Mouse (Mus musculus) layer of hippocampus, postnatal 14 days (tissue): ENCODE results near the gene Atp9a. TPM values are rescaled to one million over a fixed set of nuclear protein-coding genes. Genes with fewer than 3 reads are reported as not detected.

Source experiments
- DNase-seq, 2 experiments: peaks; one replicate each; pipeline ENCODE4 v3.0.0; 2021 to 2022; ENCODE audit warnings: low spot score in 2 of 2, mixed read lengths in 1 of 2
- total RNA-seq, 2 experiments: library from RNA; stranded (reverse); gene quantifications; 2 replicates each; pipeline ENCODE4 v1.2.3; 2021

Gene Atp9a
- total RNA-seq, 2 experiments from 2014 or later, result 411 to 417 TPM

DNA sequence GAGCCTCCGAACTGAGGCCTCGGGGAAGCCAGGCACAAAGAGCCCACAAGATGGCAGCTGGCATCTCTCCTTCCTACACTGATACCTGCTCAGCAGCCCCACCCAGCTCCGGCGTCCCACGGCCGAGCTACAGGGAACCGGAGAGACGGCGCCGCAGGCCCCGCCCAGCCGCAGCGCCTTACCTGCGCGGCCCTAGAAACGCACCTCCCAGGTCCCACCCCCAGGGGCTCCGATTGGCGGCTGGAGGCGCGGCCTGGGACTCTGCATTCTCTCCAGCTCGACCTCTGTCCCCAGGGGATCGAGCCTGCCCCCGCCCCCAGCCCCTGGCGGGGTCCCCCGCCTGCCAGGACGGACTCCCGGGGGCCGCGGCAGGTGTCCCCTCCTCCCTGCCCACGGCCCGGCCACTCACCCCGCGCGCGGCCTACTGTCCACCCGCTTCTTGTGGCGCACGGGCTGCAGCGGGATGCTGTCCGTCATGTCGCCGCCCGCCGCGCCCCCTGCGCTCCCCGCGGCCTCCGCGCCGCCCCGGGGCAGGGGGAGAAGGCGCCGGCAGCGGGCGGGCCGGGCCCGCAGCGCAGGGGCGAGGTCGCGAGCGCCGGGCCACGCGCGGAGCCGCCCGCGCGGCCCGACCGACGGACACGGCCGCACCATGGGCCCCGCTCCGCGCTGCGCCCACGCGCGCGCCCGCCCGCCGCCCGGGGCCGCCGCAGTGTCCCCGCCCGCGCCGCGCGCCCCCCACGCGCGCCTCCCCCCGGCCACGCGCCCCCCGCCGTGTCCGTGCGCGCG lies 743 bp downstream of the Atp9a start:
- DNase-seq, result peak; percentile 62 to 66

DNA sequence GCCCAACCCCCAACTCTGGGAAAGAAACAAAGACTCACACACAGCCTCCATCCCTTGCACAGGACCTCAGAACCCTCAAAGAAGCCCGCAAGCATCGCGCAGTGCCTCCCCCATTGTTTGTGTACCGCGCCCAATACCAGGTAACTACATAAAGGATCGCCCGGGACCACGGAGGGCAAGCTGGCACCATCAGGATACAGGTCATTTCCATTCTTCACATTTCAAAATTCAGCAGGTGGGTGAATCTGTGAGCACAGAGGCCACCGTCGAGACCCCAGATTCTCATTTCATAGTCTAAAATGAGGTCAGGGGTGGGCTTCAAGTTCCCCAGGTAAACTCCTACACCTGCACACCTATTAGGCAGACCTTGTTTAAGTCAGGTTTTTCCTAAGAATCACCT lies 1.7 kb downstream of the Atp9a start:
- DNase-seq, result no peak

DNA sequence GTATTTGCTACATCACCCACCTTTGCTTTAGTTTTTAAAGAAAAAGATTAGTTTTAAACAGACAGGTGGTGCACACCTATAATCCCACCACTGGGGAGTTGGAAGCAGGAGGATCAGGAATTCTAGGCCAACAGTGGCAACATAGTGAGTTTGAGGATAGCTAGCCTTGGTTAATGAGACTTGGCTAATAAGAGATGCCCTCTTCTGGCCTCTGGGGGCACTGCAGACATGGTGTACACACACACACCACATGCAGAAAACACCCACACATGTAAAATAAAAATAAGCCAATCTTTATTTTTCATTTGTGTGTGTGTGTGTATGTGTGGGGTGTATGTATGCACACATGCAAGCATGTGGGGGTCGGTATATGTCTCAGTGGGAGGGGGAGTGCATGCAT lies 3.4 kb downstream of the Atp9a start:
- no peak for DNase-seq

DNA sequence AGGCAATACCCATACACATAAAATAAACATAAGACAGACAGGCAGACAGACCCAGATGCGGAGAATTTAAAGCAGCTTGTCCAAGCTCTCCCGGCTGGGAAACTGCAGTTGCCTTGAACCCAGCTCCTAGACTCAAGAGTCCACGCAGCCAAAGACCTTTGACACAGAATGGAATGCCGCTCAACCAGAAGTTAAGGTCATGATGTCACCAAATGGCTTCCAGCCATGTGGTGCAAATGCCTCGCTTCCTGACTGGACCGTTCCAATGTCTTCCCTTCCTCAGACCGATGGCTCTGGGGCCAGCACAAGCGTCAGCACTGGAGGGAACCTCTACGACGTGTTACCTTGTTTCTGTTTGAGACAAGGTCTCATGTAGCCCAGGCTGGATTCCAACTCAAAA lies 4.3 kb downstream of the Atp9a start:
- no peak for DNase-seq

GRCm38 (mm10) chr2:168734023-168734422 lies 8.2 kb downstream of the Atp9a start:
- no peak for DNase-seq

GRCm38 (mm10) chr2:168731258-168731657 lies 11.0 kb downstream of the Atp9a start:
- DNase-seq, result no peak

GRCm38 (mm10) chr2:168729736-168730135 lies 12.5 kb downstream of the Atp9a start:
- DNase-seq, result no peak

DNA sequence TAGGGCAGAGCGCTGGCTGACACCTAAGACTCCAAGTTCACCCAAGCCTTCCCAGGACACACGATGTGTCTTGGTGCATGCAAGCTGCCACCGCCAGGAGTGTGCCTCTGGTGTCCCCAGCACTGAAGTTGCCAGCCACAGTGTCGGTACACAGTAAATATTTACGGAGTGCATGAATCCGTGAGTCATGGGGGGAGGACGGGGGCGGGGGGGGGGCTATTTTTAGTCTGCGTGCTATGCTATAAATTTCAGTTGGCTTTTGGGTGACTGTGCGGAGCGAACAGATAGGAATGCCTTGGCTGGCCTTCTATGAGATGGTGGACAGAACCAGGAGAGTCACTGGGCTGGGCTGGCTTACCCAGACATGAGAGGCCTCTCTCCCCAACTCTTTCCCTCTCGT lies 14.2 kb downstream of the Atp9a start:
- DNase-seq, result no peak

DNA sequence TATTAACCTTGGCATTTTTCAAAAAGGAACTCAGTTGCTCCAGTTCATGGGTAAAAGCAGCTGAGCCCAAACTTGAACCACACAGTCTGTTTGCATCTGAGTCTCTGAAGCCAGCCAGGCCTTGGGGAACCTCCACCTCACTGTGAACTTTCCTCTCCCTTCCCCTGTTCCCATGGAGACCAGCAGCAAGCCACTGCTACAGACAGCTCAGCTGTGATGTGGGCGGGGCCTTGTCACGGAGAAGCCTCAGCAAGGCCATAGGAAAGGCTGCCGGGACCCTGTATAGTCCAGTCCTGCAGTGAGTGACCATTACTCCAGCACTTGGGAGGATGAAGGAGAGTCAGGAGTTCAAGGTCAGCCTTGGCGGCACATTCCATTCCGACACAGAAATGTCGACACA lies 16.2 kb downstream of the Atp9a start:
- no peak for DNase-seq

DNA sequence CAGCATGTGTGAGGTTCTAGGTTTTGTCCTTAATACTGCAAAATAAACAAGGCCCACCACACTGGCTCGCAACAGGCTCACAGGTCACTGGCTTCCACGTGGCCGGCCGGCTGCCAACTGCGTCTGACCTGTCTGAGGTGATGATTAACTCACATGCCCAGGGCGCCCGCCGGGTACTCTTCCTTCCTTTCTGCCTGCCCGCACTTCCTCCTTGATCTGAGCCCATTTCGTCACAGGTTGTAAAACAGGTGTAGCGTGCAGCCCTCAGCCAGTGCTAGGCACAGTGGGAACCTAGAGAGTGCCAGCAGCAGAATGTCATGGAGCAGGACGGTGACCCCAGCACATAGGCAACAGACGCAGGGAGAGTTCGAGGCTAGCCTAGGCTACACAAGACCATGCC lies 20.9 kb downstream of the Atp9a start:
- no peak for DNase-seq

DNA sequence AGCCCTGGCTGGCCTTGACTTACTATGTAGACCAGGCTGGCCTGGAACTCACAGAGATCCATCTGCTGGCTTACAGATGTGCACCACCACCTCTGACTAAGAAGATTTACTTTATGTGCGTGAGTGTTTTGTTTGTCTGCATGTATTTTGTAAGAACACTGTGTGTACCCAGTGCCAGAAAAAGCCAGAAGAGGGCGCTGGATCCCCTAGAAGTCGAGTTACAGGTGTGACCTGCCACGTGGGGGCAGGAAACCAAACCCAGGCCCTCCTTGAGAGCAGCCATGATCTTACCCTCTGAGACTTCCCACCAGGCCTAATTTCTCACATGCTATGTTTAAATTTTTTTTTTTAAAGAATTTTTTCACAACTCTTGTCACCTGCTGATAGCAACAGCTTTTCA lies 22.5 kb downstream of the Atp9a start:
- DNase-seq, result no peak

DNA sequence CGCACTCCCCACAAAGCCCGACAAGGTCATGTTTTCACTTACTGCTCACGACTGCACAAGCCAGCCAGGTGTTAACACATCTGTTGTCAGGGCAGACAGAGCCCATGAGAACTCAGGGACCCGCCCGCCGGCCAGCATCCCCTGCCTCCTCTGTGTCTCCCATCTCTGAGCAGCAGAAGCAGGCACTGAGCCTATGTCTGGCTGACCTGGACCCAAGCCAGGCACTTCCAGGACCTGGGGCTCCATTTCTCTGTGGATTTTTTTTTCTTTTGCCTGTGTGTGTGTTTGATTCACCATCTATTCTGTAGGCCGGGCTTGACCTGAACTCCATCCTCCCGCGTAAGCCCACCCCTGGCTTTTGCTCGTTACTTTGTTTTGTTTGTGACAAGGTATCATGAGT lies 23.5 kb downstream of the Atp9a start:
- DNase-seq, result no peak

DNA sequence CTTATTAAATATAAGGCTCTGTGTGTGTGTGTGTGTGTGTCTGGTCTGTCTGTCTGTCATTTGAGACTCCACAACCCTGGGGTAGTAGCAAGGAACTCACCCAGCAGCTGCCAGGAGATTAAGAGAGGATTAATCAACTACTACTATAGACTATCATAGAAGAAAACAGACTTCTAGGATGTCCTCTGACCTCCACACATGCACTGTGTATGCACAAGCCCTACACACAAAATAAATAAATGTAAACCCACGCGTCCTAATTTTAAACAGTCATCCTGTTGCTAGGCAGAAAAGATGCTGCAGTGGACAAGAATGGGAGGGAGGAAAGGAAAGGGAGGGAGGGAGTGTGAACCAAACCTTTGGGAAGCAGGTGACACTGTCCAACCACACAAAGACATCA lies 23.9 kb downstream of the Atp9a start:
- no peak for DNase-seq

- no peak for DNase-seq
These were observed 29.7 kb downstream of the Atp9a start for GRCm38 (mm10) chr2:168712199-168713176.

- no peak for DNase-seq
These were observed 31.2 kb downstream of the Atp9a start for GRCm38 (mm10) chr2:168710979-168711378.

GRCm38 (mm10) chr2:168707766-168708165 lies 34.4 kb downstream of the Atp9a start:
- no peak for DNase-seq

GRCm38 (mm10) chr2:168702266-168702665 lies 39.9 kb downstream of the Atp9a start:
- DNase-seq, result peak; percentile 38 to 42

GRCm38 (mm10) chr2:168695027-168695403 lies 47.2 kb downstream of the Atp9a start:
- no peak for DNase-seq

DNA sequence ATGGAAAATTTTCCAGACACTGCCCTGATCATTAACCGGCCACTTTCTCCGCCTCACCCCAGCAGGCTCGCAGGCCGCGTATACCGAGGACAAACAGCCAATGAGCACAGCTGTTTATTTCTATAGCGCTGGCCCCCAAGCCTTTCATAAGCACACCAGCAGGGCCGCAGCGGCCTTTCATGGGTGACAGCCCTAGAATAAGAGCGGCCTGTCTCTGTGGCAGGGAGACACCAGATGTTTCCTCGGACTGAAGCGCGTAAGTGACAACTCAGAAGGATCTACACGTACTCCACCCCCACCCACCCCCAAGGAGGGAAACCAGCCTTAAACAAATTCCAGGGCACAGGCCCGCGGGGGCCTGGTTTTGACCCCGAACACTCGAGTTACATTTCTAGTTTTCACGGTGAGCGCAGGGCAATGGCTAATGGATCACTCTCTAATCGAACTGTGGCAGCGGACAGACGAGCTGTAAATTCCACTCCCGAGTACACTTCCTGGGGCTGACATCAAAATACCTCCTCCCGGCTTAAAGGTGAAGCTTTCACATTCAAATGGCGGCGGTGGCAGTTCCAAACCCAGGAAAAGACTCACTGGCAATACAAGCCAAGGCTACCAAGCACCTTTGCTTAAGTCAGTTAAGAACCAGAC lies 47.7 kb downstream of the Atp9a start:
- no peak for DNase-seq

GRCm38 (mm10) chr2:168691774-168692173 lies 50.4 kb downstream of the Atp9a start:
- DNase-seq, result peak; percentile 66 to 67

DNA sequence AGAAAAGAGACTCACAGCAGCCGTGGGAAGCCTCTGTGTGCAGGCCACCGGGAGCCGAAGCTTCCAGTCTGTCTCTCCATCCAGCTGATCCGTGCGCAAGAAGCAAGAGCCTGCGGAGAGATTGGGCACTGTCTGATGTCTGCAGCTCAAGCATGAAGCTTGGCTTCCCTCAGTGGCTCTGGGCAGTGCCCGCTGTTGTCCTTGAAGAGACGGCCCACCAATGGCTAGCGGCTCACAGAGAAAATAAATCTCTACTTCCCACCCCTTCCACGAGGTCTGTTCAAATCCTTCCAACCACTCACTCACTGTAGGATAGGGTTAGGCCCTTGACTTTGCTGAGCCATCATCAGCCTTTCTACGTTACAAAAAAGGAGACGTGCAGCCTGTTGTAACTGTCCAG lies 54.9 kb downstream of the Atp9a start:
- DNase-seq, result no peak

DNA sequence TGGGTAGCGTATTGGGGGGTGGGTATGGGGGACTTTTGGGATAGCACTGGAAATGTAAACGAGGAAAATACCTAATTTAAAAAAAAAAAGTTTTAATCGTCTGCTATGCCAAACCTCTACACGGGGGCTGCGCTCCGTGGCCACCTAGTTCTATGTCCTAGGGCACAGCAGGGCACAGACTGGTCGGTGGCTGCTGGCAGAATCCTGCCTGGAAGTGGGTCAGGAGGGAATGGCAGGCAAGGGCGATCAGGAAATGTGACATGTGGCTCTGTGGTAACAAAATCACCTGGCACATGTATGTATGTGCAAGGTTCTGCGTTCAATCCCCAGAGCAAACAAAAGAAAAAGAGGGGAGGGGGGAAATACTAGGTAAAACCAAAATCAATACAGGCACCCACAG lies 56.3 kb downstream of the Atp9a start:
- DNase-seq, result no peak
